Mouse (Mus musculus) urinary bladder, postnatal 36 days (tissue): ENCODE results near the gene Bmper.

ENCODE experiments used
- DNase-seq, 2 experiments: peaks; one replicate each; pipeline ENCODE4 v3.0.0; 2022; ENCODE audit warnings: low spot score in 2 of 2, mixed read lengths in 1 of 2

Gene Bmper

GRCm38 (mm10) chr9:23235368-23236002 lies 12.6 kb downstream of the Bmper start:
- no peak for DNase-seq

GRCm38 (mm10) chr9:23236635-23237279 lies 13.9 kb downstream of the Bmper start:
- DNase-seq, result no peak

GRCm38 (mm10) chr9:23239011-23239410 lies 16.1 kb downstream of the Bmper start:
- no peak for DNase-seq

DNA sequence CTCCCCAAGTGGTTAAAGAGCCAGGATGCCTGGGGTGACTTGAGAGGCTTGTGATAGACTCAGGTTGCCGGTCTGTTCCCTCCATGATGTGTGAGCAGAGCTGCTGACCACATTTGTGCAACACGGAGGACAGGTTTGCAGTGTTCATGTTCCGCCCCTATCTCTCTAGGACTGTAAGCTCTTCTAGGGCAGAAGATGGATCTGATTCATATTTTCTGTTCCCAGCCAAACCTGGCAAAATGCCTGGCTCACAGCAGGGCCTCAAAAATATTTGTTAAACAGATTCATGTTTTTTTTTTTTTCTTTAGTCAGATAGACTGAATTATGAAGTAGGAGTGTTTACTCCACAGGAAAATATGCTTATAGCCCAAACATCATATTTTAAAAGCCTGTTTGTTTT lies 20.0 kb downstream of the Bmper start:
- DNase-seq, result peak in 1 of 2 experiments; percentile 36

DNA sequence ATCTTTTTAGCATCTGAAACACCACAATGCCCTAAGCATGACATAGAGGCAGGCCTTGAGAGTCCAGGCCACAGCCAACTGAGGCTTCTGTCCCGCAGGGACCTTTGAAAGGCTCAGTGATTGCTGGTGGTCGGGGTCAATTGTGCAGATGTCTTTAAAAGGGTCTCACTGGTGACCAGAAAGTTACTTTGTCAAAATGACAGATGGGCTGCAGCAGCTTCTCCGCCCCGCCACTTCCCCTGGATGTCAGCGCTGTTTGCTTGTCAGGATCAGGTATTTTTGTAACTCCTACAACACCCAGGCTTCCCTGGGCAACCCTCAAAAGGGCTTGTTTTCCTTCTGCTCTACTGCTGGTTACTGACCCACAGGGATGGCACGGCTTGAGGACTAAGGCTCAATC lies 21.0 kb downstream of the Bmper start:
- no peak for DNase-seq

GRCm38 (mm10) chr9:23246389-23246788 lies 23.5 kb downstream of the Bmper start:
- peak in 1 of 2 experiments; percentile 48 for DNase-seq

GRCm38 (mm10) chr9:23250026-23250425 lies 27.1 kb downstream of the Bmper start:
- DNase-seq, result peak; percentile 61 to 78

DNA sequence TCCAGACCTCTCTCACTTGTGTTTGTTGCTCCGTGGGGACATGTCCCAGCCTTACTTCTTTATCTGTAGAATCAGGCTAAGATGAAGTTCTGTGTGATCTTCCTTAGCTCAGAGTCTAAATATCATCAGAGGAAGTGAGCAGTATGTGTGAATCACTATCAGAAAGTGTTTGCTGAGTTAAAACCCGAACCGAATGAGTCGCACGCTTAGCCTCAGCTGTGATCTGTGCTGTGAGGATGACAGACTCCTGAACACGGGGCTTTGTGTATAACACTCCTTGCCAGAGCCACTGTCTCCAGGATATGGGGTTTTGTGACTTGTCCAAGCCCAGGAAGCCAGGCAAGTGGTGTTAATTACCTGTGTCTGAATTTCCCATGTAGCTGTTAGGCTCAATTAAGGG lies 28.1 kb downstream of the Bmper start:
- DNase-seq, result no peak

DNA sequence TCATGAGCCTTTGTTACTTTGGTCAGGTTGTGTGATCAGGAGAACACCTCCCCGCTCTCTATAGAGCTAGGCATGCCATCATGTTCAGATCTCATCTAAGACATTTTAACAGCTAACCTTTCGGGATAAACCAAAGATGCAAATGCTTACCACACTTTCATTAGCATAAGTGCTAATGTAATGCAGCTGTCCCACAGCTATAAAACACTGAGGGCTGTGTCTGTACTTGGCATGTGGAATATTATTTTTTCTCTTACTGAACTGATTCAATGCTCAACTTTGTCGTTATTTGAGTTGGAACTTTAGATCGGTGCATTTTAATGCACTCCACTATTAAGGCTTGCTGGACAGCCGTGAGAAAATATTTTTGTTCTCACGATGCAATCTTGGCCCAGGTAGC lies 30.7 kb downstream of the Bmper start:
- DNase-seq, result no peak

DNA sequence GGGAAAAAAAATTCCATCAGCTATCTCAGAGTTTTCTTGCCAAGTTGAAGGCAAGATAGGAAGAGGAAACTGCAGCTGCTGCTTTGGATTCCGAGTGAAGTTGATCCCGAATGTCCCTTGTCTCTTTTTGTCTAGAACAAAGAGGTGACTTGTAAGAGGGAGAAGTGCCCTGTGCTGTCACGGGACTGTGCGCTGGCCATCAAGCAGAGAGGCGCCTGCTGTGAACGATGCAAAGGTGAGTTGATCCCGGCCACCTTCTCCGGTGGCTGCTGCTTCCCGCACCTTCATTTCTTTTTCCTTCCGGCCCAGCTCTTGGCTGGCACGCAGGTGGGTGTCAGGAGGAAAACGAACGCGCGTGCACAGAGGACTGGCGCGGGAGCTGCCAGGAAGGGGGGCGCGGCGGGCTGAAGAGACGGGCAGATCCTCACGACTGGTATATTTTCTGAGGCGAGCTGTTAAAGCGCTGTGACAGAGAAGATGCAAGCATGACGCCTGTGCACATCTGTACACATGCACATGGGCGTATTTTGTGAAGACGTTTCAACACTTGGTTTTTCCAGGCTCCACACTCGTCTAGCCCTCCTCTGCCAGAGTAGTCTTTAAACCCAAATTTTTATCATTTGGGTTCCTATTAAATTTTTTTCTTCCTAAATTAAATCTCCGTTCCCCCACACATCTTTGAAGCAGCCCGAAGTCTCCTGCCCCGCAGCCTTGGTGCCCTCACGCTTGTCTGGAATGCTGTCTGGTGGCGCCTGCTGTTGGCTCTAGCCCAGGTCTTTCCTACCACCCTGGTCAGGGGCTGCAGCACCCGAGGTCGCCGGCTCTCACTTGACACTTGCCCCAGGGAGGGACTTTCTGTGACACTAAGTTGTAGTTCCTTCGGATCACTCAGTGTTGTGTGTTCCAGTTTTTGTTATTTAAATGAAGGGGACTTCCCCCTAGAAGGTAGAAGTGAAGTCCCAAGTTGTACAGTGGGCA lies 31.6 kb downstream of the Bmper start:
- DNase-seq, result no peak

- DNase-seq, result no peak
Measured at GRCm38 (mm10) chr9:23255841-23256240, 33.0 kb downstream of the Bmper start.

GRCm38 (mm10) chr9:23256576-23256975 lies 33.7 kb downstream of the Bmper start:
- no peak for DNase-seq

GRCm38 (mm10) chr9:23261834-23262233 lies 39.0 kb downstream of the Bmper start:
- no peak for DNase-seq

GRCm38 (mm10) chr9:23262851-23263250 lies 40.0 kb downstream of the Bmper start:
- no peak for DNase-seq

DNA sequence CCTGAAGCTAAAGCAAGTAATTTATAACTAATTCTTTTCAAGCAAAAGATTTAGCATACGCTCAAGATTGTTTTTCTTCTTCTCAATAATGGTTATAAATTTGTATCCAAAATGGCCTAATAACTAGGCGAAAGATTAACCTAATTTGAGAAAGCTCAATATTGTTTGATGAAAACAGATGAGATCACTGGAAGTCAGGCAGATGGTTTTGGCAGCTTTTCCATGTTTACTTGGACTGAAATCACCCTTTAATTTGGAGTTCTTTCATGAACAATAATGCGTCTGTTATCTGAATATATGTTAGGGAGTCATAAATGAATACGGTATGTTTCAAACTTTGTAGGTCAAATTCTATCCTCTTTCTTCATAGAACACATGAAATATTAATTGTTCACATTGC lies 41.6 kb downstream of the Bmper start:
- no peak for DNase-seq

- DNase-seq, result no peak
Measured at GRCm38 (mm10) chr9:23268609-23269008, 45.7 kb downstream of the Bmper start.

GRCm38 (mm10) chr9:23269087-23269486 lies 46.2 kb downstream of the Bmper start:
- no peak for DNase-seq

- DNase-seq, result no peak
Measured at GRCm38 (mm10) chr9:23276244-23276643, 53.4 kb downstream of the Bmper start.

DNA sequence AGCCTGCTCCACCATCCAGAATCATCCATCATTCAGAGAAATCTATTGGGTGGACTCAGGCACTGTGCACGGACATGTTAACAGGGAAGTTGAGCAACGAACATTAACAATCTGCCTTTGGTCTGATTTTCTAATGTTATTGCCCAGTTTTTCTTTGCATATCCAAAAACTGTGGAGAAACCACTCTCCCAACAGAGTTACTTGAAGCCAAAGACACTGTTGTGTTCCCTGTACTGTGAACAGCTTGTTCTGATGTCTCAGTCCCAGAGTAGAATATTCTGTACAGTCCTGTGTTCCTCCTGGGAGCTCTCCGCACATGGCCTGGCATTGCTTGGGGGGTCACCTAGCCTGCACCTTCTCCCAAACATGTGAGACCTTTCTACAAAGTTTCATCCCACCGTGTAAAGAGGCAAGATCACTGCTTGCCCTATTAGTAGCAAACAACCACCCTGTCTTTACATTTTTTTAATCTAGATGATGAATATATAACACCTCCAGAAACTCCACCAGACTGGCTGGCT lies 62.1 kb downstream of the Bmper start:
- DNase-seq, result peak in 1 of 2 experiments; percentile 32

- DNase-seq, result no peak
Measured at GRCm38 (mm10) chr9:23293574-23293973, 70.7 kb downstream of the Bmper start.

DNA sequence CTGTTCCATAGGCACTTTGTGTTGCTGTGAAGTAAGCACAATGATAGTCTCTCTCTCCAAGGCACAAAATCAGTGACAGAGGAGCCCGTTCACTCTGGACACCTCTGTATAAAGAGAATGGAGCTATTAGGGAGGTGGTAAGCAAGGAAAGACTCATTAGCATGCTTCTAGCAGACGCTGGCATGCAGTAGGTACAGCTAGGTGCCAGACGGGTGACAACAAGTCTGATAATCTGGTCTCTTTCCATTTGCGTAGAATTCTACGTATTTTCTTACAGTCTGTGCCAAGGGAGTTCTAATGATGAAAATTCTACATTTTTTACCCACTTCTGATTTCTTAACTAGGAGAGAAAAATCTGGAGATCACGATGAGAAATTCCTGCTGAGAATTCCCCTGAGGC lies 72.7 kb downstream of the Bmper start:
- DNase-seq, result no peak

DNA sequence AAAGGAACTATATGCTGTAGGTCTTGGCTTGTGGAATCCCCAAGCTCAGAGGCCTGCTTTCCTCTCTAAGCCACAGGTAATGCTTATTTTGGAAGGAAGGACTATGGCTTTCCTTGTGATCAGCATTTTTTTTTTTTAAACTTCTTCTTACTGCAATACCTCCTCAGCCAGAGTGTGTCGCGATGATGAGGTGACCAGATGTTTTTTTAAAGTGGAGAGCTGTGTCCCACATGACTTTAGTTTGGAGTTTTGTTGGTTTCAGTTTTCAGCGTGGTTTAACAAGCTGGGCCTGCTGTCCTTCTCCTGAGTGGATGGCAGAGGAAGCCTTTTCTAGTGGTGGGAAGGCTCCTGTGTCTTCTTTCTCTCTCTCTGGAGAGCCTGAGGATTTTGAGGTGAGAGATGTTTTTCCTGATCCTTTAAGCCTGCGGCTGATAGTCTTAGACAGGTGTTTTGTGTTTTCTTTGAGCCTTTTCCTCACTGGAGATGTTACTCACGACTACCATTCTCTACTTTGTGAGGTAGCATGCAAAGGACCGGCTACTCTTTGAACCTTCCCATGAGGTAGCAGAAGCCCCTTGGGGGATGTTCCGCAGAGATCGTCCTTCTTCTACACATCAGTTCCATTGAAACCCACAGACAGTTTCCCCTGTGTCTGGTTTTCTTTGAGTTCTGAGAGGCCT lies 74.8 kb downstream of the Bmper start:
- no peak for DNase-seq
